Mouse (Mus musculus) kidney, adult 9 months (tissue): ENCODE data around the gene Bnipl.
A peak's percentile ranks its signal among the peaks of the same experiment; 100 is the strongest.

ENCODE experiments used
- DNase-seq: peaks from one replicate; pipeline ENCODE4 v3.0.0; 2022

Bnipl gene

GRCm38 (mm10) chr3:95277149-95277551 lies 26.2 kb upstream of the Bnipl start:
- peak; percentile 47 for DNase-seq

DNA sequence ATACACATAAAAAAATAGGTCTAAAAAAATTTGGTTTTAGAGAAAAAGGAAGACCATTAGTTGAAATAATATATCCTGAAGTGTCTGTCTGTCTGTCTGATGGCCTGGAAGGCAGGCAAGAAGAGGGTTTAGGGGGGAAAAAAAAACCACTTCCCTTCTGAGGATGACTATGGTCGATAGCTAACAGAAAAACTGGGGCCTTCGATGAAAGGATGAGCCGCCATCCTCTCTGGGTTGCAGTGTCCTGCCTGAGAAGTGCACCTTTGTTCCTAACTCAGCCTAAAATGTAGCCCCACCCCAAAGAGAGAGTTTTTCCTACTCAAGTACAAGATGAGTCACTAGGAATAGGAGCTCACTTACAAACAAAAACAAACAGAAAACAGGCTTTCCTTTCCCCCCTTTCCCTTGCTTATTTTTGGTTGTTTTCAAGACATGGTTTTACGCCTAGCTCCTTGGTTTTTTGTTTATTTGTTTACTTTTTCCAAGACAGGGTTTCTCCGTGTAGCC lies 25.5 kb upstream of the Bnipl start:
- no peak for DNase-seq

DNA sequence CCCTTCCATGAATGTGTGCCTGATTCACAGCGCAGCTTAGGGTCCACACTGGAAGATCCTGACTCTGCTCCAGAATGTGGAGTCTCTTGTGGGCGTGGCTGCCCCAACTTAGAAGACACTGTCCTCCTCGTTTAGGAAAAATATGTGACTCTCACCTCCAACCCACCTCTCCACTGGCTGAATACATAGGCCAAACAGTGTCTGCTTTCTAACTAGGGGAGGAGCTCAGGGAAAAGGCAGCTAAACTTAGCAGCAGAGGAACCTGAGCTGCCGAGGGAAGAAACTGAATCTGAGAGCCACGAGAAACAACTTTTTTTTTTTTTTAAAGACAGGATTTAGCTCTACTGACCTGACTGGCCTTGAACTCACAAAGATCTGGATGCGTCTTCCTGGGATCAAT lies 24.2 kb upstream of the Bnipl start:
- DNase-seq = no peak

- no peak for DNase-seq
These were observed 23.5 kb upstream of the Bnipl start for GRCm38 (mm10) chr3:95274453-95274852.

GRCm38 (mm10) chr3:95273471-95273870 lies 22.5 kb upstream of the Bnipl start:
- no peak for DNase-seq

- DNase-seq = no peak
These were observed 19.9 kb upstream of the Bnipl start for GRCm38 (mm10) chr3:95270766-95271364.

GRCm38 (mm10) chr3:95269789-95270188 lies 18.8 kb upstream of the Bnipl start:
- no peak for DNase-seq

GRCm38 (mm10) chr3:95267855-95268254 lies 16.9 kb upstream of the Bnipl start:
- peak; percentile 76 for DNase-seq

DNA sequence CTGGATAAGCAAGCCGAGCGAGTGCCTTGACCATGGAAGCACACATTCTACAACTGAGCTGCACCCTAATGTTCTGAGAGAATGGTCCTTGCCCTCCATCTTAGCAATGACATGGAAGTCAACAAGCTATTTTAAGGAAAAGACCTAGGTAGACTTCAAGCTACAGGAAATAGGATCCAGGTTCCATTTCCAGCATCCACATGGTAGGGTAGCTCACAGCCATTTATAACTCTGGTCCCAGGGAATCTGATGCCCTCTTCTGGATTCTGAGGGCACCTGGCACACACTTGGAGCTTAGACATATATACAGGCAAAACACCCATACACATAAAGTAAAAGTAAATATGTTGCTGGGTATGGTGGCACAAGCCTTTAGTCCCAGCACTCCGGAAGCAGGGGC lies 15.1 kb upstream of the Bnipl start:
- no peak for DNase-seq

GRCm38 (mm10) chr3:95264724-95265123 lies 13.7 kb upstream of the Bnipl start:
- no peak for DNase-seq

DNA sequence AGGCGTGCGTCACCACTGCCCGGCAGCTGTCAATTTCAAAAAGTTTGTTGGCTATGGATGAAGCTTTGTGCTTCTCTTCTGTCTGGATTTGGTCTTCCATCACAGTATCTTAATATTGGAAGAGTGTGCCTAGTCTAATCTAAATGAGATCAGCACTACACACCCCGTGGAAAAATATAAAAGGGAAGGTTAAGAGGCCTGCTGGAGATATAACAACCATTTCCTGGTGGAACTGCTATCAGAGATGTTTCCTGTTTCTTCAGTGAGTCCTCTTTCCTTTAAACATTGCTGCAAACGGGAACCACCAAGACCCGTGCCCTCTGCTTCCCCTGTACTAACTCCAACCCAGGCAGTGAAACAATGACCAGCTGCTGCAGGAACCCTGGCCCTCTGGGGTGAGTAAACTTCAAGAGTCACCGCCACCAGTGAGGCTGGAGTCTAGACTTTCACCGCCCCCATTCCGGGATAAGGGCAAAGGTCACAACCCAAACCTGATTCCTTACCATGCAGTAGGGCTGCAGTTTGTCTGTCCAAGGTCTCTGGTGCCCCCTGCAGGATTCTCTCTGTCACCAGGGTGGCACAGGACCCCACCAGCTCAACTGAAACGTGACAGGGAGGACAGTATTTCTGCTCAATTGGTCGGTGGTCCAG lies 12.2 kb upstream of the Bnipl start:
- DNase-seq = peak; percentile 97

- no peak for DNase-seq
These were observed 11.0 kb upstream of the Bnipl start for GRCm38 (mm10) chr3:95261975-95262374.

- DNase-seq = peak; percentile 76
These were observed 5.9 kb upstream of the Bnipl start for GRCm38 (mm10) chr3:95256931-95257330.

DNA sequence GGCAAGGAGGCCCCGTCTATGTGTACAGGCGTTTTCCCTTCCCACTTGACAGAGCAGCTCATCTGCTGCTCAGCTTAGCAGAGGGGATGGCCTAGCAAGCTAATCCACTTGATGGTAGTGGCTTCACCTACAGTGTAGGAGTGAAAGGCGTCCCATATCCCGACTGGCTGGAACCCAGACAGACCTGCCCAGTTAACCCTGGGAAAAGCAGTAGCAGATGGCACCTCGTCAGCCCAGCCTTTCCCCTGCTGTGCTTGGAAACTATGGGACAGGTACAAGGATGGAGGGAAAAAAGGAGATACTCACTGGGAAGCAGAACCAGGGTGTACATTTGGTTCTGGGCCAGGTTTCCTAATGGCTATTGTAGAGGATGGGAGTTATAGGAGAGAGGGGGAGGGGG lies 632 bp downstream of the Bnipl start:
- no peak for DNase-seq

DNA sequence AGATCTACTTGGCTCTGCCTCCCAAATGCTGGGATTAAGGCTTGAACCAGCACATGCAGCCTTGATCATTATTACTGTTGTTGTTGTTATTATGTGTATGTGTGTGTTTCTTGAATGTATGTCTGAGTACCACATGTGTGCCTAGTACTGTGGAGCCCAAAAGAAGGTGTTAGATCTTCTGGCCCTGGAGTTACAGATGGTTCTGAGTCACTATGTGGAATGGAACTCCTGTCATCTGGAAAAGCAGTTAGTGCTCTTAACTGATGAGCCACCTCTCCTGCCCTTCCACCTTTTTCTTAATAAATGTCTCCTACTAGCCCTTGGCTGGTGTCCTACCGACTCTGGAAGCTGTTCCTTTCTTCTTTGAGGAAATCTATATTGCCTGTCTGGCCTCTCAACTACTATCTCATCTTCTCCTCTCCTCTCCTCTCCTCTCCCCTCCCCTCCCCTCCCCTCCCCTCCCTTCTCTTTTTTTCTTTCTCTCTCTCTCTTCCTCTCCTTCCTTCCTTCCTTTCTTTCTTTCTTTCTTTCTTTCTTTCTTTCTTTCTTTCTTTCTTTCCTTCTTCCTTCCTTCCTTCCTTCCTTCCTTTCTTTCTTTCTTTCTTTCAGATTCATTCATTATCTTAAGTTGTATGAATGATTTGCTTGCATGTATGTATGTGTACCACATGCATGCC lies 3.2 kb downstream of the Bnipl start:
- no peak for DNase-seq

- peak; percentile 59 for DNase-seq
These were observed 4.3 kb downstream of the Bnipl start for GRCm38 (mm10) chr3:95246465-95247231.

- no peak for DNase-seq
These were observed 7.9 kb downstream of the Bnipl start for GRCm38 (mm10) chr3:95243086-95243485.

- no peak for DNase-seq
These were observed 9.5 kb downstream of the Bnipl start, which contains the start of gene Gm128 for GRCm38 (mm10) chr3:95241498-95241897. TSS of gene Gm128 (minus strand) at chr3:95241598.

- no peak for DNase-seq
These were observed 10.1 kb downstream of the Bnipl start for GRCm38 (mm10) chr3:95240900-95241299.

DNA sequence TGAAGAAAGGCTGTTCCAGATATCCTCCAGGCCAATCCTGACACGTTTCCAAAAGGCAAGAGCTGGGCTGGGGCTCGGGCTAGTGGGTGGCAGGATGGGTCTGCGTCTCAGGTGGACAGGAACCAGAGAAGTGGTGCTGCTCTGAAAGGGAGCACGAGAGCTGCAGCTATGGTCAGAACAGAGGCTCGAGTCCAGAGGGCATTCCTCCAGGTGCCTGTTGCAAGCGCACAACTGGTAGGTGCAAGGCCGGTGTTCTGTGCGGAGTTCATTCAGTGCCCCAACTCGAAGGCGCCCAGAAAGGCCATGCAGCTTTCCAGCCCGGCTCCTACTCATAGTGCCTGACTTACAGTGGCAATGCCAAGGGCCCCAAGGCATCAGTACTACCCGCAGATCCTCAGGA lies 11.0 kb downstream of the Bnipl start:
- no peak for DNase-seq

DNA sequence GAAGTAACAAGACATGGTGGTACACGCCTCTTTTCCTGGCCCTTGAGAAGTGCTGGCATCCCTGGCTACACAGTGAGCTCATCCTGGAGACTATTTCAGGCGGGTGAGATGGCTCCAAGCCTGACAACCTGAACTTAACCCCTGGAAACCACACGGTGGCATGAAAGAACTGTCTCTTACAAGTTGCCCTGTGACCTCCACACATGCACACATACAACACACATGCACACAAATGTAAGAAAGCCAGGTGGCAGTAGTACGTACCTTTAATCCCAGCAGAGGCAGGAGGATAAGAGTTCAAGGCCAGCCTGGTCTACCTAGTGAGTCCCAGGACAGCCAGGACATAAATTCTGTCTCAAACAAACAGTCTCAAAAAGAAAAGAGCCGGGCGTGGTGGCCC lies 12.0 kb downstream of the Bnipl start:
- DNase-seq = no peak

GRCm38 (mm10) chr3:95237541-95238099 lies 13.4 kb downstream of the Bnipl start:
- no peak for DNase-seq
